Mouse (Mus musculus): ENCODE results near the gene Rbfox1.

GRCm38 (mm10) chr16:6807835-6808234, 922.7 kb downstream of the Rbfox1 start:
- TF ChIP-seq CTCF (IDR thresholded peaks at IDR 0.05; ENCODE audit: low read depth) (no peak), EP300 (optimal IDR thresholded peaks at IDR 0.05) (no peak)
